Mouse (Mus musculus) thymus, postnatal 14 days (tissue): ENCODE data around the gene Epha2.
A peak's percentile ranks its signal among the peaks of the same experiment; 100 is the strongest.

ENCODE experiments used
- DNase-seq: peaks from one replicate; pipeline ENCODE4 v3.0.0; 2021

The Epha2 gene

DNA sequence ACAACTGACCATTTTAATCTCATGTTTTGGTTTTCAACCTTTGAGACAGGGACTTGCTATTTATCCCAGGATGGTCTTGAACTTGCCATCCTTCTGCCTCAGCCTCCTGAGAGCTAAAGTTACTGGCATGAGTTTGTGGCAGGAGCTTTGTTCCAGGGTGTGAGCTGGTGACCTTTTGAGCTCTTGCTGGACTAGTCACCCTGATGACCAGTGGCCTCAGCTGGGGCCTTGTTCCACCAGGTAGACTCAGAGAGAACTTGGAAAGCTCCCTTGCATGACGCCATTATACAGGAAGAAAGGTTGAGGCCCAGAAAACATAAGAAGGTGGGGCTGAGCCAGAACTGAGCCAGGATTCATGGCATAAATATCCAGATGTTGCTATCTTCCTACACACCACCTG, 20.6 kb upstream of the Epha2 start:
- DNase-seq: no peak

DNA sequence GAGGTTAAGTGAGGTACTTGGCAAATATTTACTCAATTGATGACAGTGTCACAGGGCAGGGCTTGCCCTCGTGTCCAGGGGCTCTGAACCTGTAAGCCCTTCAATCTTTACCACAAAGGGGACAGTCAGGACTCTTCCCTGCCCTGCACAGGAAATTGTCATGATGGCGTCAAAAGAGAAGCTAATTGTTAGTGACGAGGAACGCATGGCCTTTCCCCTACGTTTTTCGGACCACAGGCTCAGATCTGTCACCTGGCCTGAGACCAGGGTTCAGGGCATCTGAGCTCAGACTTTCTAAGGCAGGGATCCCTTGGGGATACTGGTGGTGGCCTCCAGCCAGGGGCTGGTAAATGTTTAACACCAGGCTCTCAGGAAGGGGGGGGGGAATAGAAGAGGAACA, 19.9 kb upstream of the Epha2 start:
- DNase-seq: no peak

DNA sequence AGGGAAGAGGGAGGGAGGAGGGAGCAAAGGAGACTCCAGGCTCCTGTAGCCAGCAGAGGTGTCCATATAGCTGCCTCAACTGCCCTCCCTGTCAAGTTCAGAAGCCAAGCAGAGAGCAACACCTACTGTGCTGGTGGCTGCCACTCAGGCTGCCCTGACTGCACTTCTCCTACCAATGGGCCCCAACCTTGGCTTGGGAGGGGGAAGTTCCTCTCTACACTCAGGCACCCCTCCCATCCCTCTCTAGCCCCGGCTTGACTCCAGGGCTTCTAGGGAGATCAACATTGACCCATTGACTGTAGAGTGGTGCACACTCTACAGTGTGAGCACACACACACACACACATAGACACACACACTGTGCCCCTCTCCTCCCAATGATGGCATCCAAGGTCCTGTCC, 19.5 kb upstream of the Epha2 start:
- DNase-seq: no peak

DNA sequence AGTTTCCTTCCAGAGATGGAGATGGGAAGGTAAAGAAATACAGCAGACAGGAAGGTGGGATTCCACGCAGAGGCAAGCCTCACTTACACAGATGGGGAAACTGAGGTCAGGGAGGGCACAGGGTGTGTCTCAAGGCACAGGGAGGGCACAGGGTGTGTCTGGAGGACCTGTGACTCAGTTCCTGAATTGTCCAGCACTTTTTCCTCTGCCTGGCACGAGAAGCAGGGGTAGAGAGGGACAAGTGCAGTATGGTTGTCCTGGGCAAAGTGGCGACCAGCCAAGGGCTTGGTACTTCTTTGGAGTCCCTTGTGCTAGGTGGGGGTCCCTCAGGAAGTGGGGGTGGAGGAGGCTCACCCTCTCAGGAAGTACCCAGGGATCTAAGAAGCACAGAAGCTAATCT, 19.0 kb upstream of the Epha2 start:
- DNase-seq: no peak

- DNase-seq: no peak
Measured at GRCm38 (mm10) chr4:141282623-141283022, 18.4 kb upstream of the Epha2 start.

DNA sequence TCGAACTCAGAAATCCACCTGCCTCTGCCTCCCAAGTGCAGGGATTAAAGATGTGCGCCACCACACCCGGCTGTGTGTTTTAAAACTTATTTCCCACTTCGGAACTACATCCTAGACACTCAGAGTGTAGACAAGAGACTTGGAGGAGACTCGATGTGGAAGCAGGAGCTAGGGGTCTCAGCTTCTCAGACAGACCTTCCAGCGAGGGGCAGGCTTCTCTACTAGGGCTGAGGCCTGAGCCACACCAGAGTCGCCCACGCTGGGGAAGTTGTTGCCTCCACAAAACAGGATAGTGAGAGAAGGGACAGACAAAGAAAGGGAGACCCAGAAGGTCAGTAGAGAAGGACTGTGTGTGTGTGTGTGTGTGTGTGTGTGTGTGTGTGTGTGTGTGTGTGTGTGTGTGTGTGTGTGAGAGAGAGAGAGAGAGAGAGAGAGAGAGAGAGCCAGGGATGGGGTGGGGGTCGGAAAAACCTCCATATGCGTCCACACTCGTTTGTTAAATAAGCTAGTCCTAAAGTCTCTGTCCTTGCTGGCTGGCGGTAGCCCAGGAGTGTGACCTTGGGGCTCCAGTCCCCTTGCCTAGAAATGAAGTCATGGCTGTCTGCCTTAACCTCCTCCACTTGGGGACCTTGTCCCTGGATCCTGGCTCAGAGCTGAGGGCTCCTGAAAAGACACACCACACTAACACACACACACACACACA, 17.7 kb upstream of the Epha2 start:
- DNase-seq: no peak

- DNase-seq: no peak
Measured at GRCm38 (mm10) chr4:141283879-141284411, 17.1 kb upstream of the Epha2 start.

DNA sequence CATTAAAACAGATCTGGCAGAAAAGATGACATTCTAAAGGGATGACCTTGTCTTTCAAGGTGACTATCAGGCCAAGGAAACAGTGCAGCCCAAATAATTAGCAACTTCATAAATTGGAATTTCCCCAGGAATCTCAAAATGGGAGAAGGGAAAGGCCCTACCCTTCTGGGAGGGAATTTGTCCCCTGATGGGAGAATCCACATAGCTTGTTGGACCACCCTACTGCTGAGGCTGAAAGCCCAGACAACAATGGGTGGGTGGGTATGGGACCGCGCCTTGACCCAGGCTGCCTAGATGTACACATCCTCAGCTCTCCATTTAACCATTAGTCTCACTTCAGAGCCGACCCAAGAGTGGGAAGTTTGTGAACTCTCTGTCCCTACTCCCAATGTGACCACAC, 16.6 kb upstream of the Epha2 start:
- DNase-seq: no peak

DNA sequence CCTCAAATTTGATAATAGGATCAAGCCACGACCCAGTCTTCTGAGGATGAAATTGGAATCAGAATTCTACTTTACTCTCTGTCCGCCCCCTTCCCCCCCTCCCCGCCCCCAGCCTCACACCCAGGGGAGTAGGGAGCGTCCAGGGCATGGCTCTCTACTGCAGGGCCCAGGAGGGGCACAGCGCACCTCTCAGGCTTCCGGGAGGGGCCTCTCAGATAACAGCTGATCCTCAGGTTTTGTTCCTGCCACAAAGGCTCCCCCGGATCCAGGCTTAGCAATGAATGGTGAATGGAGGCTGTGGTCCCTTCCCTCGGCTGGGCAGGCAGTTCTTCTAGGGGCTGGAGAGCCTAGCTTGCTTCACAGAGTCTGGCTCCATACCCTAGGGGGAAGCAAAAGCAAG, 15.9 kb upstream of the Epha2 start:
- no peak for DNase-seq

DNA sequence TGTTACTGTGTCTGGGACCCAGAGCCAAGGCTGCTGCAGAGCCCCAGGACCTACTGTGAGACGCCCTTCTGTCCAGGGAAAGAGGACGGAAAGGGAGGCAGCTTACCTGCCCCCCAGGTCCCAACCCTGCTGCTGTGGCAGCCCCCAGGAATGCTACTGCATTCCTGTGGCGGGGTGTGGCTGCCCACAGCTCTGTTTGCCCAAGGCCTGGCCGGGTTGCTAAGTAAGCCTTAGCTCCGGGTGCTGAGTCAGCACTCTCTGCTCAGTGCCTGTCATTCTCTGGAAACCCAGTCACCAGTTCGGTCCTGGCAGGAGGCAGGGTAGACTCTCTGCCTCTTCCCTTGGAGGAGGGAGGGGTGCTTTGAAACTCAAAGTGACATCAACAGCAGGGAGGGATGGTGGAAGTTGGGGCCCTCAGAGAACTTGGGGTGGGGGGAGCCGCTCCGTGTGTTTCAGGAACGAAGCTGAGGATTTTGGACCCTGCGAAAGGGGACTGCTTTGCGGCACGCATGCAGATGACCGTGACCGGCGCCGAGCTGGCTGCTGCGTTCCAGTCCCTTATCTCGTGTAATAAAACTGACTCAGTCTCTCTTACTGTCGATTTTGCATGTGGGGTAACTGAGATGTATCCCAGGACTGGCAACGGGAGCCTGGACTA, 14.1 kb upstream of the Epha2 start:
- no peak for DNase-seq

DNA sequence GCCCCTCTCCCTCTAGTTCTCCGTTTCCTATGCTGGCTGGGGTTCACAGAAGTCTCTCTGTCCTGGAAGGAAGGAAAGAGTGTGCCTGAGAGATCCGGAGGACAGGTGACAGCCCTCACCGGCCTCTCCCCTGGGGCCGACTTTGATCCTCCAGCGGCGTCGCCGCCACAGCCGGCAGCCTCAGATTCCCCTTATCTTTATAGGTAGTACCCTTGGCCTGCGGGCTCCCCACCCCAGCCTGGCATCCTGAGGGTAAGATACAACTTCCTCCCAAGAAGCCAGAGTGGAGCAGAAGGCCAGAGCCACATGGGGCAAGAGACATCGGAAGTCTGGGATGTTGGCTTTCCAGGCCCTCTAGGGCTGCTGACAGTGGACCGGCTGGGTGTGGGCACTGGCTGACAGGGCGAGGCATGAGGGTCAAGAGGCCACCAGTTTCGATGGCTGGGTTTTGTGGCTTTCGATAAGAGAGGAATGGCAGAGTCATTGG, 13.5 kb upstream of the Epha2 start:
- DNase-seq: no peak

DNA sequence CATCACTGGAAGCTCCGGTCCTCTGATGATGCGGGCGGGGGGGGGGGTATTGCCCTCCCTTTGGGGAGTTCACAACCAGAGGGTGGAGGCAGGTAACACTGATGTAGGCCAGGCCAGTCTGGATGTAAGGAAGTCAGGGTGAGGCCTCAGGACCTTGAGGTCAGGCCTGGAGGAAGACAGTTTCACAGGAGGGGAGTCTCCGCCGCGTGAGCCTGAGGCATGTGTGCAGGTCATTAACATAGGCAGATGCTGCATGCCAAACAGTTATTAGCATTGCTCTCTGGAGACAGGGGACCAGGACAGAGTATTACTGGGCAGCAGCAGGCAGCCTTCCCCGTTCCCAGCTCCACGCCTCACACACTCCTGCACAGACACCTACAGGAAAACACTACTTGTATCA, 12.9 kb upstream of the Epha2 start:
- DNase-seq: no peak

- peak; percentile 38 for DNase-seq
Measured at GRCm38 (mm10) chr4:141291571-141292375, 9.3 kb upstream of the Epha2 start.

GRCm38 (mm10) chr4:141295774-141296186, 5.3 kb upstream of the Epha2 start:
- peak; percentile 72 for DNase-seq

GRCm38 (mm10) chr4:141297934-141298333, 3.1 kb upstream of the Epha2 start:
- DNase-seq: no peak

GRCm38 (mm10) chr4:141299356-141299755, 1.7 kb upstream of the Epha2 start:
- peak; percentile 20 for DNase-seq

GRCm38 (mm10) chr4:141300196-141300595, 844 bp upstream of the Epha2 start:
- no peak for DNase-seq

- peak; percentile 44 for DNase-seq
Measured at GRCm38 (mm10) chr4:141301591-141302427, 769 bp downstream of the Epha2 start.

GRCm38 (mm10) chr4:141302428-141303401, 1.7 kb downstream of the Epha2 start:
- DNase-seq: no peak

DNA sequence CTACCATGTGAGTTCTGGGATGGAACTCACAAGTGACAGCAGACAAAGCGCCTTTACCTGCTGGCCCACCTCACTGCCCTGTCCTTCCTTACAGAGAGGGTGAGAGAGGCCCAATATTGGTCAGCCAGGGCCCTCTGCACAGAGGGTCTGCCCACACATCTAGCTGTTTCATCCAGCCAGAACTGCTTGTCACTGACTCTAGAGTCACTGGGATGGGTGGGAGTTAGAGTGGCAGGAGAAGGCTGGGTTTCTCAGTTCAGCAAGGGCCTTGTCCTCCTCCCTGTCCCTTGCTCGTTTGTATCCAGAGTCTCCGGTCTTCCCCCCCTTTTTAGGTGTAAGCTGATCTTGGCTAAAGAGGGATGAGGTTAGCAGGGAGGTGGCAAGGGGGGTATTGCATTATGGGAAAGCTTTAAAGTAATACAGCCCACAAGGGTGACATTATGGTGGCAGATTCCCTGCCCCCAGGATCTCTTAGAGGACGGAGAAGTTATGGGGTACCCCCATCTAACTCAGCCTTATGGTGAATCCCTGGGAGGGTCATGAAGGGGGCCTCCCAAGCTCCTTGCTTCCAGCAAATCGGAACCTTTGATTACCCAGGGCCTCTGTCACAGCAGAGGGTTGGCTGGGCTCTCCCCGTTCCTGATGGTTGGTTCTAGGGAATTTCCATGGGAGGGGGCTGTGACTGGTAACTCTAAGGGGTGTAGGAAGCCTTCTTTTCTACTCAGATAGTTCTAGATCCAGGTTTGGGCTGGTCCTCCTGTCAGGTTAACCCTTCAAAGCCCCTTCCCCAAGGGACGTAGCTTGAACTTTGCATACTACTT, 2.6 kb downstream of the Epha2 start:
- no peak for DNase-seq
